Mouse (Mus musculus): ENCODE measurements around the gene Hmgcl.

DNA sequence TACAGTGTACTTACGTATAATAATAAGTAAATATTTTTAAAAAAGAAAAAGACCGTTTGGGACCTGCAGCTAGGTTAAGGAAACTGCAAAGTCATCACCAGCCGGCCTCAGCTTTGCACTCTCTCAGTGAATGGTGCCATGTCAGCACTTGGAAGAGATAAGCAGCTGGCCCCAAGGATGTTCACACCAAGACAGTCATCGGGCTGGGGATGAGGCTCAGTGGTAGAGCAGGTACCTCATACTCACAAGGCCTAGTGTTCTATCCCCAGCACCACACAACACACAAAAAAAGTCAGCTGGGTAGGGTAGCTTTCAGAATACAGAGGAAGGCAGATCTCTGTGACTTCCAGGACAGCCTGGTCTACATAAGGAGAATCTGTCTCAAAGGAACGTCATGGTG, 38.9 kb downstream of the Hmgcl start:
- TF ChIP-seq CTCF (IDR thresholded peaks at IDR 0.05; ENCODE audit: extremely low read depth, insufficient read length, insufficient replicate concordance, low read depth, low read length) (no peak), POLR2A (IDR thresholded peaks at IDR 0.05; ENCODE audit: low read depth, low read length) (no peak)
